Mouse (Mus musculus) urinary bladder, postnatal 10 days (tissue): ENCODE results near the gene Platr17.
"Not testable (repeated sequence)": the region's sequence is repeated elsewhere in the genome, so short reads cannot be mapped to it uniquely, and the experiment has no call there.

Experiments
- DNase-seq: peaks from one replicate; pipeline ENCODE4 v3.0.0; 2022; ENCODE audit warnings: low spot score

Platr17 gene

GRCm38 (mm10) chr17:33941381-33941780 is 36.4 kb downstream of the Platr17 start:
- no peak for DNase-seq

- no peak for DNase-seq
Measured at GRCm38 (mm10) chr17:33943454-33943853, 38.5 kb downstream of the Platr17 start.

GRCm38 (mm10) chr17:33947430-33948089 is 42.6 kb downstream of the Platr17 start:
- no peak for DNase-seq

GRCm38 (mm10) chr17:33948090-33948904 is 43.4 kb downstream of the Platr17 start:
- no peak for DNase-seq

DNA sequence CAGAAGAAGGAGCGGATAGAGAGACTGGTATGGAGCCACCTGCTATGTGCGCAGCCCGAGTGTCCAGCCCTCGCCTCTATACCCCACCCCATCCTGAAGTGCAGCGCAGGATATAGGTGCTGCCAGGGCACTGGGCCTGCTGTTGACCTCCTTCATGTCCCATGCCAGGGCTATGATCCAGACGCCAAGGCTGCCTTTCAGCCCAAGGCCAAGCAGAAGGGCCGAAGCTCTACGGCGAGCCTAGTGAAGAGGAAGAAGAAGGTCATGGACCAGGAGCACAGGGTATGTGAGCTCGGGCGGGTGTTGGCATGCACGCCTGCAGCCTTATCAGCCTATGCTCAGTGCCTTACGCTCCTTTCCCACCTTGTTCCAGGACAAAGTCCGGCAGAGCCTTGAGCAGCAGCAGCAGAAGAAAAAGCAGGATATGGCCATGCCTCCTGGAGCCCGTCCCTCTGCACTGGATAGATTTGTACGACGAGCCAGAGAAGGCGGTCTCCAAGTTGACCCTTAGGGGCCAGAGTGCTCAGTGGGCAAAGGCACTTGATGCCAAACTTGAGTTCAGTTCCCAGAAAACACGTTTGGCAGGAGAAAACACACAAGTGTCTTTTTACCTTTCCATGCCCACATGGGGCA is 44.1 kb downstream of the Platr17 start:
- no peak for DNase-seq

DNA sequence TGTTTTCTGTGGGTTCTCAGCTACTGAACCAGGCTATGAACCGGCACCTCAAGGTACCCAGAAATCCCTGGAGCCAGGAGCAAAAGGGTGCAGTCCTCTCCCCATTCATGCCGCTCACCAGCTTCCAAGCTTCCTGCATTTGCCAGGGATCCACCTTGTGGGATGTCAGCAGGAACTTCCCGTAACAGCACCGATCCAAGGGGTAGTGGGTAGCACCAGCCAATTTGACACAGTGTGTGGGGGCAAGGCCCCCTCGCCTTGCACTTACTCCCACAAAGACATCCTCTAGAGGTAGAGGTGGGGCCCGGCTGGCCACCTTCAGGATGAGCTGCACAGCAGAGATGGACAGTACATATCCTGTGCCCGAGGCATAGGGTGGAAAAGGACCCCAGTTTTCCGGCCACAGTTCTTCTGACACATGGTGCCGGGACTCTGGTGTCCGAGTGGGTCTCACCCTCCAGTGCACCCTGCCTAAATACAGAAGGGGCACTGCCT is 45.2 kb downstream of the Platr17 start:
- DNase-seq = no peak

DNA sequence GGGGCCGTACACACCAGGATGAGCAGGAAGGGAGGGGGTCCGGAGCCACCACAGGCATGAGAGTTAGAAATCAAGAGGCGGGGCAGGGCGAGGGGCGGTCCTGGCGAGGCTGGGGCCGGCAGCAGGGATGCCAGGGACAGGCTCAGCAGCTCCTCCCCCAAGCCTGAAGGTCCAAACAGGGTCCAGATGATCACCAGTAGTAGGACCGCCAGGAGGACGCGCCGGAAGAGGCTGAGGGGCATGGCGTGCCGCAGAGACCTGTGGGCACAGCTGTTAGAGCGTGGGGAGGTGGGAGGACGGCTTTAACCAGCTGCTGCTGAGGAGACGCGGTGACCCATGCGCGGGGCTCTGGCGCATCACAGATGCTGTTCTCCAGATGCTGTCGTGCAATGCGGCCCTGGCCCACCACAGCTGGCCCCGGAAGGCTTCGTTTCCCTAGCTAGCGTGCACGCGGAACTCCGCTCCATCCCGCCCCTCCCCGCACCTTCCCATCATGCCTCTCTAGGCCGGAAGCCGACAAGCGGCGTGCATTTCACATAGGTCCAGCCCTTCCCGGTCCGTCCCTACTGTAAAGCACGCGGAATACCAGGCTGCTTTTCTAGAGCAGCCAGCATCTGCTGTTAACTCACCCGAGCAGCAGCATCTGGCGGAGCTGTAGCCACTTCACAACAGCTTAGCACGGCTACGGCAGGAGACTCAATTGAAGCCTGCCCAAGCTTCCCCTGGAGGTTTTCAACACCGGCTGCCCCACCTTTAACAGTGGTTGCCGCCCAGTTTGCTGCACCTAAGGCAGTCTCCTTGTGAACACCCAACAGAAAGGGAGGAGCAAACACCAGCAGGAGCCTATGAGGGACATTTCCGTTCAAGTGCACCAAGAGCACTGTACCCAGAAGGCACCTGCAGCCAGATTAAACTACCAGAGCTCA is 46.3 kb downstream of the Platr17 start, which contains the start of gene B3galt4:
TSS of gene B3galt4 (minus strand) at position 468 of the 926 bp plus-strand sequence.
- no peak for DNase-seq

DNA sequence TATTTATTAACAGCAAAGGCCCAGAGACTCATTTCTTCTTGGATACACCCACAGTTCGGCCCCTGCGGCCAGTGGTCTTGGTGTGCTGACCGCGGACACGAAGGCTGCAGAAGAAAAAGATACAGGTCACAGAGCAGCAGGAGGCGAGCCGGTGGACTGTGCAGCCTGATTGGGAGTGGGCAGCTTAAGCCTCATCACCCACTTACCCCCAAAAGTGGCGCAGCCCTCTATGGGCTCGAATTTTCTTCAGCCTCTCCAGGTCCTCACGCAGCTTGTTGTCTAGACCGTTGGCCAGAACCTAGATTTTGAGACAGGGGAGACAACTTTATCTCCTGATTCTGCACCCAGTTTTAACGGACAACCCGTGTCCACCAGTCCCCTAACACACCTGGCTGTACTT is 47.1 kb downstream of the Platr17 start:
- DNase-seq = not testable (repeated sequence)

DNA sequence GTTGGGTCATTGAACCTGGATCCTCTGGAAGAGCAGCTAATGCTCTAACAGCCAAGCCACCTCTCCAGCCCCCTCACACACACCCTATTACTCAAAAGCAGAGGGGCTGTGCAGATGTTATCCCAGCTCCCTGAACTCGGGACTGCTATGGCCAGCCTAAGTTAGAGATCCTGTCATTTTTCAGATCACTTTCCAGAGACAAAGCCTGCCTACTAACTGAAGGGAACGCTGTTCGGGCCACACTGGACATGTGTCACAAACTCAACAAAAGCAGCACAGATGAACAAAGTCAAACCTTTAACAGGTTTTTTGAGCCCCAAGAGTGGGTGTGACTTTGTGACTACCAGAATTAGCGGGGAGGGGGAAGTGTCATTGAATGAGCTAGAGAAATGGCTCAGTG is 47.9 kb downstream of the Platr17 start:
- DNase-seq = no peak

DNA sequence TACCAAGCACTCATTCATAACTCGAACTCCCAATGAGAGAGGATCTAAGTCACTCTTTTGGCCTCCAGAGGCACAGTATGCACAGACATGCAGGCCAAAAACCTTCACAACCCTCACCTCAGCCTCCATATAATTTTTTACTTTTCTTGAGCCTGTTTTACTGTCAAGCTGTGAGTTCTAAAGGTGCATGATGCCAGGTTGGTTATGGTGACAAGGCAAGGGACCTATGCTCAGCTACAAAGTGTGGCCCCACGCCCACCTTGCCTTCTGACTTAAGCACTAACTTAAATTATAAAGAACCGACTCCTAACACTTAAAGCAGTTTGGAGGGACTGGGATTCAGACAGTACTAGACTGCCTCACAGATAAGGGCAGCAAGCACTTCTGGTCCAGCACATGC is 48.4 kb downstream of the Platr17 start:
- no peak for DNase-seq

DNA sequence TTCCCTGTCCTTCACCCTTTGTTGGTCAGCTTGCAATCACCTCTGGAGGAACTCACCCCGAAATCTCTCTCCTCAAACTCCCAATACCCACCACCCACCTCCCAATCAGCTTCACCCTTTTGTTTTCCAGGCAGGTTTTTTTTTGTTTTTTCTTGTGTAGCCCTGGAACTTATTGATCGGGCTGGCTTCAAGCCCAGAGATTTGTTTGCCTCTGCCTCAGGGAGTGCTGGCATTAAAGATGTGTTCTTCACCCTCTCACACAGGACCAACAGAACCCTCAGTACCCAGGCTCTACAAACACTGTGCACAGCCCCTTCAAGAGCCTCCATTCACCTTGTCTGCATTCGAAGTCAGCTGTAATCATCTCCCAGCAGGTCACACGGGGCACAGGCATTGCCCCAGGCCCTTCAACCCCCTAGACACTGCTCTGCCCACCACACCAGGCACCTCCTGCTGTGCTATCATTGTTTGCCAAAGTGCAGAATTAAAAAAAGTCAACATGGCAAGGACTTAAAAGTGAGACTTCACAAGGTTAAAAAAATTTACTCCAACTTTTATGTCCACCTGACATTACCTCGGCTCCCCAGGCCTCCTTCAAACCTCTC is 49.1 kb downstream of the Platr17 start:
- no peak for DNase-seq

GRCm38 (mm10) chr17:33954646-33955554 is 50.0 kb downstream of the Platr17 start:
- no peak for DNase-seq

DNA sequence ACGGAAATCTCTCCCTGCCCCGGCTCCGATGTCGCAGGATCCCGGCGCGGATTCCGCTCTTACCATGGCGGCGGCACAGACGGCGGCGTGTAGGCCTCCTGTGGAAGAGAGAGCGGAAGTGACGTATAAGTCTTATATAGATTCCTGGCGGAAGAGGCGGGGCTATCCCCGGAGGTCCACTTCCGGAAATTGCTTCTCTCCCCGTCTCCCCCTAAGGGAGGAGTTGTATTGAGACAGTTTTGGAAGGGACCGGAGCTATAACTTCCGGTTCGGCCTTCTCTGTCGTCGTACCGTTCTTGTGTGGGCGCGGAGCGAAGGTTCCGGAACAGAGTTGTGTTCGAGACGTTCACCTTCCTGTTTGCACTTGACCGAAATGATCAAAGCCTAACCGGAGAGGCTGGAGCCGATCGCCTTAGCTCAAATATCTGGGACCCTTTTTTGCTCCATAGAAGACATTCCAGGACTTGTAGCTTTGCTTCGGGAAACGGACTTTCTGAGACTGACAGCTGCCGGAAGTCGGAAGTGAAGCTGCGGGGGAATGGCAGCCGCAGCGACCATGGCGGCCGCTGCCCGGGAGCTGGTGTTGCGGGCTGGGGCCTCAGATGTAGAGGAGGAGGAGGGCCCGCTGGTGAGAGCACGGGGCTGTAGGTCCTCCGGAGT is 50.8 kb downstream of the Platr17 start, which contains the start of the genes Vps52 and Rps18:
TSS of gene Vps52 (plus strand) at position 258 of the 660 bp plus-strand sequence.
TSS of gene Rps18 (minus strand) at position 447 of the 660 bp plus-strand sequence.
- peak; percentile 65 for DNase-seq
